Mouse (Mus musculus): Measurements from ENCODE around the gene Pan3. TPM values are rescaled to one million over a fixed set of nuclear protein-coding genes. Genes with fewer than 3 reads are reported as not detected.
A peak's percentile ranks its signal among the peaks of the same experiment; 100 is the strongest.

Pan3 gene
- polyA plus RNA-seq, 1 experiment from 2014 or later: 58.5 TPM

DNA sequence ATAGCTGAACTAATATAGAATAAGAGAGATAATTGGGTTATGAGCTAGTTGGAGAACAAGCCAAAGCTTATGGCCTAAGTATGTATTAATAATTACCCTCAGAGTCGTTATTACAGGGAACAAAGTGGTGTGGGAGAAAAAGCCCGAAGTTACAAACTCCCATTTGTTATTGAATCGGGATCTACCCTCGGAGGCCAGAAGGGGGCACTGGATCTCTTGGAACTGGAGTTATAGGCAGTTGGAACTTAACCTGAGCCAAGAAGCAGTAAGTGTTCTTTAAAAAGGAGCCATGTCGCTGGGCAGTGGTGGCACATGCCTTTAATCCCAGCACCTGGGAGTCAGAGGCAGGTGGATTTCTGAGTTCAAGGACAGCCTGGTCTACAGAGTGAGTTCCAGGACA lies 27.5 kb upstream of the Pan3 start:
- Histone ChIP-seq H3K27ac (replicated peaks) (no peak overlapping the region), H3K27me3 (peaks cover 40% of the 10 kb centered on the region), H3K4me2 (no peak overlapping the region), H3K4me1 (replicated peaks) (peaks cover 17% of the 10 kb centered on the region), H3K9me3 (no peaks in the 10 kb centered on the region), H3K4me3 (no peak overlapping the region), H3K36me3 (no peaks in the 10 kb centered on the region), H3K9ac (no peak overlapping the region)
- no peak for ATAC-seq (ENCODE audit: low FRiP score, low read depth)
- 22% methylated on average over 5 of the region's 5 CpGs for WGBS

DNA sequence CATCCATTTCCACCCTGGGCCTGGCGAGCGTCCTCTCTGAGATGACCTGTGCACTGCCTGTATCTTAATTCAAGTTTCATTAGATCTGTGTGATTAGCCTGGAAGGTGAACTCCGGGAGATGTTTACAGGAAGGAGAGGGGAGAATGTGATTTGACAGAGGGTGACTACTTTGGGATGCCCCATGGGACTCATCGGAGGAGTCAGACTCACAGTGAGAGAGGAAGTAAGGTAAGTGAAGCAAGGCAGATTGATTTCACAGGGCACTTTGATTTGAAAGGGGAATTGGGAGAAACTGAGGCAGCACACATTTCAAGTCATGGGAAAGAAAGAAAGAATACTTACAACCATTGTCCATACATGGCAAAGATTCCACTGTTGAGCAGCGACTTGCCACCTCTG lies 23.8 kb upstream of the Pan3 start:
- Histone ChIP-seq H3K27me3 (peaks cover 14% of the 10 kb centered on the region), H3K4me1 (replicated peaks) (peaks cover 2% of the 10 kb centered on the region), H3K4me3 (no peak overlapping the region), H3K9me3 (no peaks in the 10 kb centered on the region), H3K4me2 (no peak overlapping the region), H3K27ac (replicated peaks) (no peak overlapping the region), H3K36me3 (no peaks in the 10 kb centered on the region), H3K9ac (no peak overlapping the region)
- WGBS: 79% methylated on average over 5 of the region's 5 CpGs
- no peak for ATAC-seq (ENCODE audit: low FRiP score, low read depth)

DNA sequence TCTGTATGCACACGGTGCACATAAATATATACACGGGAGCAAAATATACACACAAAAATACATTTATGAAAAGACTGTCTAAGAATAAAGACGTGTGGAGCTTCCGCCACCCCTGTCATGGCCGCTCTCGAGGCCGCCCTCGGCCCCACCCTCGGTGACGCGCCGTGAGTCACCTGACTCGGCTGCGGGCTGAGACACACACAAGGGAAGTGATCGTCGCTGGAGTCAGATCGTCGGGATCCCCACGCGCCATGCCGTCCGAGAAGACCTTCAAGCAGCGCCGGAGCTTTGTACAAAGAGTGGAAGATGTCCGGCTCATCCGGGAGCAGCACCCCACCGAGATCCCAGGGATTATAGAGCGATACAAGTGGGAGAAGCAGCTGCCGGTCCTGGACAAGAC lies 21.2 kb upstream of the Pan3 start:
- Histone ChIP-seq H3K4me2 (0 out of 2 replicates have a peak overlapping the region, but pooled peaks have one; percentile 23), H3K27ac (replicated peaks) (no peak overlapping the region), H3K4me1 (replicated peaks) (no peaks in the 10 kb centered on the region), H3K9ac (no peak overlapping the region), H3K9me3 (no peaks in the 10 kb centered on the region), H3K27me3 (no peaks in the 10 kb centered on the region), H3K4me3 (no peak overlapping the region), H3K36me3 (no peaks in the 10 kb centered on the region)
- ATAC-seq (ENCODE audit: low FRiP score, low read depth): no peak
- WGBS: 57% methylated on average over 29 of the region's 29 CpGs

DNA sequence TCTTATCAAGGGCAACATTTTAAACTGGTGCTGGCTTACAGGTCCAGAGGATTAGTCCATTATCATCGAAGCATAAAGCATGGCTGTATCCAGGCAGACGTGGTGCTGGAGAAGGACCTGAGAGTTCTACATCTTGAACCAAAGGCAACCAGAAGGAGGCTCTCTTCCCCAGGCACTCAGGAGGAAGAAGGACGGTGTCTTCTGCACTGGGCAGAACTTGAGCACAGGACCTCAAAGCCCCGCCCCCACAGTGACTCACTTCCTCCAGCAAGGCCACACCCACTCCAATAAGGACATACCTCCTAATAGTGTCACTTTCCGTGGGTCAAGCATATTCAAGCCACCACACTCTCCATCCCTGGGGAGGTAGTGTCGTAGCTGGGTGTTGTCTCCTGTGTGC lies 19.4 kb upstream of the Pan3 start:
- no peak for ATAC-seq (ENCODE audit: low FRiP score, low read depth)
- H3K36me3 ChIP-seq: no peaks in the 10 kb centered on the region
- no peaks in the 10 kb centered on the region for H3K9me3 ChIP-seq
- no peaks in the 10 kb centered on the region for H3K27me3 ChIP-seq
- H3K4me2 ChIP-seq: no peak overlapping the region
- 89% methylated on average over 6 of the region's 6 CpGs for WGBS
- no peak overlapping the region for H3K27ac ChIP-seq (replicated peaks)
- no peak overlapping the region for H3K9ac ChIP-seq
- H3K4me3 ChIP-seq: no peak overlapping the region
- H3K4me1 ChIP-seq (replicated peaks): no peaks in the 10 kb centered on the region

DNA sequence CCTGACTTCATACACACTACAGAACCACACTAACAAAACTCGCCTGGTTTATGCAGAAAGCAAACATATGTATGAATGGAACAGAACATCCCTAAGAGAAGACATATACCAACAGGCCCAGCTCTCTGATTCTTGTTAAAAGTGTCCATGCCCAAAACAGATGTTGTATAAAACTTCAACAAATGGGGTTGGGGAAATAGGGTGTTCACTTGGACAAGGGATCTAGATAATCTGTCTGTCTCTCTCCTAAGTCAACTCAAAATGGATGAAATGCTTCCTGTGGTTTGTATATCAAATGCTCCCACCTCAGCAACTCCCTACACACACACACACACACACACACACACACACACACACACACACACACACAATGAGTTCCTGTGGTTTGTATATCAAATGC lies 12.0 kb upstream of the Pan3 start:
- Histone ChIP-seq H3K9me3 (no peaks in the 10 kb centered on the region), H3K36me3 (no peaks in the 10 kb centered on the region), H3K27me3 (no peaks in the 10 kb centered on the region), H3K4me2 (no peak overlapping the region), H3K4me3 (no peak overlapping the region), H3K27ac (replicated peaks) (no peak overlapping the region), H3K4me1 (replicated peaks) (no peaks in the 10 kb centered on the region), H3K9ac (no peak overlapping the region)
- WGBS: 86% methylated on average over 1 of the region's 1 CpGs
- ATAC-seq (ENCODE audit: low FRiP score, low read depth): no peak

DNA sequence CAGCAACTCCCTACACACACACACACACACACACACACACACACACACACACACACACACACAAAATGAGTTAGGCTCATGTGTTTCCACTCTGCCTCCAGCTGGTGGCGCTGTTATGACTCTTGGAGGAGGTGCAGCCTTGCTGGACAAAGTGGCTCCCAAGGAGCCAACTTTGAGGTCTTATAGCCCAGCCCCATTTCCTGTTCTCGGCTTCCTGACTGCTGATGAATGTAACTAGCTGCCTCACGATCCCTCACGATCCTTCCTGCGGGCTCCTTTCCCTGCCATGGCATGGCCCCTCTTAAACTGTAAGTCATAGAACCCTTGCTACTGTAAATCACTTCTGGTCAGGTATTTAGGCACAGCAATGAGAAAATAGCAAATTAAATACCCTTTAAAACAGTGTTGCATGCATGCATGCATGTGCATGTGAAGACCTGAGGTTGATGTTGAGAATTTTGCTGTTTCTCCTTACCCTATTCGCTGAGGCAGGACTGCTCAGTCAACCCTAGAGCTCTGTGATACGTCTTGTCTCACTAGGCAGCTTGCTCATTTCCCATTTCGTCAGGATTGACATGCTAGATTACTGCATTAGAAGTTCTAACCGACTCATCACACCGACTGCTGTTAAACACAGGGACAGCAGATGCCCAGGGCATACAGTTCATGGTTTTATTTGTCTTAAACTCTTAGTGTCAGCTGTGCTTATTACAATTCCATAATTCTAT lies 11.4 kb upstream of the Pan3 start:
- Histone ChIP-seq H3K9me3 (no peaks in the 10 kb centered on the region), H3K27ac (replicated peaks) (no peak overlapping the region), H3K4me1 (replicated peaks) (no peaks in the 10 kb centered on the region), H3K9ac (no peak overlapping the region), H3K4me2 (no peak overlapping the region), H3K27me3 (no peaks in the 10 kb centered on the region), H3K36me3 (no peaks in the 10 kb centered on the region), H3K4me3 (no peak overlapping the region)
- no peak for ATAC-seq (ENCODE audit: low FRiP score, low read depth)
- WGBS: 50% methylated on average over 10 of the region's 10 CpGs

DNA sequence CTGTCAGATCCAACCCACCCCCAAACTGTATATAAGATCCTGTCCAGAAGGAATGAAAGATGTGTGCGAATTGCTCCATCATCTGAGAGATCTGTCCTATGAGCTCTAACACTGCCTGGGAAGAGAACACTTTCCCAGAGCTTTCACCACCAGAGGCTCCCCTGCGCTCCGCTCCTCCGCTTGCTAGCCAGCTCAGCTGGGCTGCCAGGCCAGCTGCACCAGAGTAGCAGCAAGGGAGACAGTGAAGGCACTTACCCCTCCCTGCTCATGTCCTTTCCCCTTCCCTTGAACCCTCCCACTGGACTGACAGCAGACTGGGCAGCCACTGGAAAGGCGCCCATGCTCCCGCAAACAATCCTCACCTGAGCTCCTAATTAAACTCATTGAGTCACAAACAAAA lies 6.3 kb upstream of the Pan3 start:
- ATAC-seq (ENCODE audit: low FRiP score, low read depth): no peak
- Histone ChIP-seq H3K4me3 (no peak overlapping the region), H3K4me2 (no peak overlapping the region), H3K9ac (no peak overlapping the region), H3K9me3 (no peaks in the 10 kb centered on the region), H3K27me3 (no peaks in the 10 kb centered on the region), H3K27ac (replicated peaks) (no peak overlapping the region), H3K4me1 (replicated peaks) (no peaks in the 10 kb centered on the region; the same call in 1 of the 2 replicates), H3K36me3 (no peaks in the 10 kb centered on the region)
- 40% methylated on average over 6 of the region's 6 CpGs for WGBS

DNA sequence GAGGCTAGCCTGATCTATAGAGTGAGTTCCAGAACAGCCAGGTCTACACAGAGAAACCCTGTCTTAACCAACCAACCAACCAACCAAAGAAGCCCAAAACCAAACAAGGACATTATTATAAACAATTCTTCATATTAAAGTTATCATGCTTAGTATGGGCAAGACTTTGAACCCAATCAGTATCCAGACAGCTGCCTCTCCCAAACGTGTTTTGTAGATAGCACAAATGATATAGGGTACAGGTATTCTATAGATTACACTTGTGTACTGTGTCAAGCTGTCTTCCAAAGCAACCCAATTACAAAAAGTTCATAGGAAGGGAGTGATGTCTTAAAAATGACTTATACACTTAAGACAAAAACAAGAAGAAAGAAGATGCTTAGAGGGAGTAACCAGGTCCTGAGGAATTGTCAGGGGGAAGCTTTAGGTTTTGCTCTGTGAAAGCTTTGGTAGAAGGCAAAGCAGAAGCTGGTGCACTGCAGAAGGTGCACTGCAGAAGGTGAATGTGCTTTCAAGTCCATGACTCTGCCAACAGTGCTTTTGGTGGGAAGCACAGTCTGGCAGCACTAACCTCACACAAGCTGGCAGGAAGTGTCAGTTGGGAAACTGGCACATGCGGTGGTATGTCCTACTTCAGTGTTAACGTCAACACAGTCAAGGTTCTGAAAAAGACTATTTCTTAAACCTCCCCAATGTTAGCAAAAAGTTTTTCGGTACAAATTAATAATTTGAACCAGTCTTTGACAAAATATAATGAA lies 3.7 kb upstream of the Pan3 start:
- Histone ChIP-seq H3K9me3 (no peaks in the 10 kb centered on the region), H3K27me3 (no peaks in the 10 kb centered on the region), H3K36me3 (no peaks in the 10 kb centered on the region), H3K4me2 (no peak overlapping the region), H3K4me3 (no peak overlapping the region), H3K4me1 (replicated peaks) (peaks cover 9% of the 10 kb centered on the region), H3K9ac (no peak overlapping the region), H3K27ac (replicated peaks) (no peak overlapping the region)
- ATAC-seq (ENCODE audit: low FRiP score, low read depth): no peak
- 76% methylated on average over 4 of the region's 4 CpGs for WGBS

DNA sequence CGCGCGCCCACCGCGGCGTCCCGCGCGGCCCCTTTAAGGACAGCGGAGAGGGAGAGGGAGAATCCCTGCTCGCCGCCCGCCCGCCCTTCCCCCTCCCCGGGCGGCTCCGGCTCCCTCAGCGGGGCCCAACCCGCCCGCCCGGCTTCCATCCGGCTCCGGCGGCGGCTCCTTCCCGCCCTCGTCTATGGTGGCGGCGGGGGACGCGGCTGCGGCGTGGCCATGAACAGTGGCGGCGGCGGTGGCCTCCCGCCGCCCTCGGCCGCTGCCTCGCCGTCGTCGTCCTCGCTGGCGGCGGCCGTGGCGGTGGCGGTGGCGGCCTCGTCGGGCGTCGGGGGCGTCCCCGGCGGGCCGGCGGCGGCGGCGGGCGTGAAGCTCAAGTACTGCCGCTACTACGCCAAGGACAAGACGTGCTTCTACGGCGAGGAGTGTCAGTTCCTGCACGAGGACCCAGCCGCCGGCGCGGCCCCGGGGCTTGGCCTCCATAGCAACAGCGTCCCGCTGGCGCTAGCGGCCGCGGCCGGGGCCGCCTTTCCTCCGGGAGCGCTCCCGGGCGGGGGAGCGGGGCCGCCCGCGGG lies 487 bp downstream of the Pan3 start:
- Histone ChIP-seq H3K9ac (peak overlapping the region; percentile 96), H3K36me3 (0 out of 2 replicates have a peak, but pooled peaks cover 3% of the 10 kb centered on the region), H3K4me1 (replicated peaks) (peaks cover 39% of the 10 kb centered on the region), H3K27ac (replicated peaks) (peak overlapping the region; percentile 95), H3K4me2 (peak overlapping the region; percentile 88), H3K27me3 (no peaks in the 10 kb centered on the region), H3K4me3 (peak overlapping the region; percentile 96), H3K9me3 (no peaks in the 10 kb centered on the region)
- ATAC-seq (ENCODE audit: low FRiP score, low read depth): peak; percentile 87
- WGBS: 1% methylated on average over 46 of the region's 91 CpGs

DNA sequence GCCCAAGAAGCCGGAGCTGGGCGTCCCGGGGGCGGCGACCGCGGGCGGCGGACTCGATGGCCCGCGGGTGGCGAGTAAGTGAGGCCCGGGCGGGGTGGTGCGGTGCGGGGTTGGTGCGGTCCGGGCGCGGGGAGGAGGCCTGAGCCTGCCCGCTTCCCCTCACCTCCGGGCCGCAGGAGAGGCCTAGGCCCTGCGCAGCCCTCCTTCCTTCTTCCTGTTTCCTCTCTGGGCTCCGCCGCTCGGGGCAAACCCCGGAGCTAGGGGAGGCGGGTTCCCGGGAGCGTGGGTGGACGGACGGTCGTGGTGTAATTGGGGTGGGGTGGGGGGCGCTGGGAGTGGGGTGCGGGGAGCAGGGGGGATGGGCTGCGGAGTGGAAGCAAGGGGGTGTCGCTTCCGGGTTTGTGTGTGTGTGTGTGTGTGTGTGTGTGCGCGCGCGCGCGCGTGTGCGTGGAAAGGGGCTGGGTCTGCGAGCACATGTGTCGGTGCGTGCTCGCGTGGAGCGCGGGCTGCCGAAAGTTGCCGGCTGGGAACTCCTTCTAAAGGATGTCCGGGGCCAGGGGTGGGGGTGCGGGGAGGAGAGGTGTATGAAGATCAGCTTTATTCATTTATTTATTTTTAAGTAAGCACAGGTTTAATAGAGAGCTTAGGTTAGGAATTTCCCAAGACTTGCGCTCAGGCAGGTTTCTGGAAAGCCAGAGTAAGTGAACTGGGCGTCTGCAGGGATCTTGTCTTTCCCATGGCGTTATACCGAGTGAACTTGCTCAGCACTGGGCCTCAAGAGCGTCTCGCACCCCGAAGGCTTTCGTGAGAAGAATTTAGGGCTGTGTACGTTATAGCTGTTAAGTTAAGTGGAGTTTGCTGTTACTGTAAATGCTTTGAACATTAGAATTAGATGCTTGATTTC lies 1.2 kb downstream of the Pan3 start:
- H3K9ac ChIP-seq: peak overlapping the region; percentile 96
- H3K9me3 ChIP-seq: no peaks in the 10 kb centered on the region
- peaks cover 47% of the 10 kb centered on the region for H3K4me1 ChIP-seq (replicated peaks)
- peak overlapping the region; percentile 95 for H3K27ac ChIP-seq (replicated peaks)
- peak overlapping the region; percentile 96 for H3K4me3 ChIP-seq
- WGBS: under 1% methylated on average over 42 of the region's 68 CpGs
- peak; percentile 71 for ATAC-seq (ENCODE audit: low FRiP score, low read depth)
- 0 out of 2 replicates have a peak, but pooled peaks cover 3% of the 10 kb centered on the region for H3K36me3 ChIP-seq
- no peaks in the 10 kb centered on the region for H3K27me3 ChIP-seq
- H3K4me2 ChIP-seq: peak overlapping the region; percentile 88

DNA sequence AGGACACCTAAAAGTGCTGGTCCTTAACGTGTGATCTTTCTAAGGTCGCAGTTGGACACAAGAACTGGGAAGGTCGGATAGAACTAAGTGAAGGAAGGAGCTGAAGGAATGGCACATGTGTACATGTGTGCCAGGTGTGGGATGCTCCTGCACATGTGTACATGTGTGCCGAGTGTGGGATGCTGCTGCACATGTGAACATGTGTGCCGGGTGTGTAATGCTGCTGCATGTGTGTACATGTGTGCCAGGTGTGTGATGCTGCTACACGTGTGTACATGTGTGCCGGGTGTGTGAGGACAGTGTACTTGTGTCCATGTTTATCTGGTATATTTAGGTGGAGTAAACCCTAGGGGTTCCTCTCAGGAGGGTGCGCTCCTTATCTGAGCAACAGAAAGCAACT lies 3.0 kb downstream of the Pan3 start:
- no peak for ATAC-seq (ENCODE audit: low FRiP score, low read depth)
- no peak overlapping the region for H3K4me3 ChIP-seq
- no peak overlapping the region for H3K9ac ChIP-seq
- 92% methylated on average over 8 of the region's 8 CpGs for WGBS
- 0 out of 2 replicates have a peak, but pooled peaks cover 3% of the 10 kb centered on the region for H3K36me3 ChIP-seq
- no peaks in the 10 kb centered on the region for H3K27me3 ChIP-seq
- H3K4me2 ChIP-seq: 0 out of 2 replicates have a peak overlapping the region, but pooled peaks have one; percentile 88
- H3K4me1 ChIP-seq (replicated peaks): peaks cover 56% of the 10 kb centered on the region
- H3K9me3 ChIP-seq: no peaks in the 10 kb centered on the region
- H3K27ac ChIP-seq (replicated peaks): no peak overlapping the region

All from hindbrain, embryonic 15.5 days (tissue).